Mouse (Mus musculus) E14TG2a.4 (cell line): ENCODE results near the gene Acot2.

ENCODE experiments used
- H3K27me3 ChIP-seq: 2 replicates; pipeline ENCODE4 v1.6.1; 2014; ENCODE audit warnings: low read length, control low read depth; ENCODE audit not compliant: insufficient read depth
- H3K36me3 ChIP-seq: 2 replicates; pipeline ENCODE4 v1.6.1; 2014; ENCODE audit warnings: low read length, control low read depth; ENCODE audit not compliant: insufficient read depth
- H3K4me1 ChIP-seq: replicated peaks from 2 replicates; pipeline ENCODE4 v1.6.1; 2014; ENCODE audit warnings: low read depth, low read length, control low read depth
- H3K4me3 ChIP-seq: replicated peaks from 2 replicates; pipeline ENCODE4 v1.5.1; 2014; ENCODE audit warnings: mild to moderate bottlenecking, low read length
- H3K9me3 ChIP-seq: 2 replicates; pipeline ENCODE4 v1.6.1; 2014; ENCODE audit warnings: low read length, control low read depth
- CTCF ChIP-seq: conservative IDR thresholded peaks from 2 replicates; pipeline ENCODE4 v1.5.1; 2014; ENCODE audit warnings: low read length
- NANOG ChIP-seq: IDR thresholded peaks from 2 replicates; pipeline ENCODE4 v1.6.1; 2014; ENCODE audit warnings: borderline replicate concordance, low read length, mixed read lengths
- POU5F1 ChIP-seq: IDR thresholded peaks from 2 replicates; pipeline ENCODE4 v1.6.1; 2014; ENCODE audit warnings: low read length, borderline replicate concordance

The Acot2 gene

DNA sequence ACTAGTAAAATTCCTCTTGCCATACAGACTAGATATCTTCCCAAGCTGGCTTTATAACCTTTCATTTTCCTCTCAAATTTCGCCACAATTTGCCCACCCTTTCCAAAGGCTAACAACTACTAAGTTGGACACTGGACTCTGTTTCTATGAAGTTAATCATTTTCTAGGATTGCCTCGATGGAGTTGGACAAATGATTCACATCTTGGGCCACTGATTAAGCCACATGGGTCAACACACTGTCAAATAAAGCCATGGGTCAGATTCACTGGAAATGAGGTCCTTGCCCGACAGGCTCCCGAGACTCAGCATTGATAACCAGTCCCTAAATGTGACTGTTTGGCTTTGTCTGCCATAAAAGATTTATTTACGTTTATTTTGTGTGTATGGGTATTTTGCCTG is 54.6 kb downstream of the Acot2 start:
- peaks cover 5% of the 10 kb centered on the region for H3K4me1 ChIP-seq
- no peak for TF ChIP-seq CTCF
- no peak for TF ChIP-seq POU5F1
- no peak for TF ChIP-seq NANOG

More for the DNA sequence above, 54.6 kb downstream of the Acot2 start:
- Histone ChIP-seq H3K27me3 (peaks cover 17% of the 10 kb centered on the region), H3K36me3 (no peaks in the 10 kb centered on the region), H3K4me3 (no peak overlapping the region), H3K9me3 (0 out of 2 replicates have a peak, but pooled peaks cover 6% of the 10 kb centered on the region)
